Mouse (Mus musculus): ENCODE results near the gene Sgsm1. TPM values are rescaled to one million over a fixed set of nuclear protein-coding genes. Genes with fewer than 3 reads are reported as not detected.

The Sgsm1 gene
- polyA plus RNA-seq, 1 experiment from 2014 or later = 21.1 TPM

- peaks cover 16% of the 10 kb centered on the region for H3K4me1 ChIP-seq (replicated peaks)
- no peaks in the 10 kb centered on the region for H3K36me3 ChIP-seq
- no peaks in the 10 kb centered on the region for H3K27me3 ChIP-seq
- peak within 1 kb of the TSS; percentile 45 for H3K9ac ChIP-seq
- peak within 1 kb of the TSS; percentile 63 for H3K4me3 ChIP-seq
- no peaks in the 10 kb centered on the region for H3K9me3 ChIP-seq
- ATAC-seq (ENCODE audit: low FRiP score, low read depth) = peak; percentile 65
- H3K4me2 ChIP-seq = peak within 1 kb of the TSS; percentile 87
- WGBS = 10% methylated on average over 43 of the region's 62 CpGs
- H3K27ac ChIP-seq (replicated peaks) = 0 out of 2 replicates have a peak within 1 kb of the TSS, but pooled peaks have one; percentile 21
Measured at GRCm38 (mm10) chr5:113221147-113221865, 89.3 kb downstream of the Sgsm1 start, which contains the start of gene 2900026A02Rik. Gene 2900026A02Rik (minus strand): TSS chr5:113221236.

GRCm38 (mm10) chr5:113220383-113221146 is 90.0 kb downstream of the Sgsm1 start:
- H3K4me1 ChIP-seq (replicated peaks) = peaks cover 8% of the 10 kb centered on the region
- peak; percentile 53; the same call in 1 of the 2 replicates for ATAC-seq (ENCODE audit: low FRiP score, low read depth)
- H3K4me3 ChIP-seq = peak overlapping the region; percentile 63
- H3K36me3 ChIP-seq = no peaks in the 10 kb centered on the region
- no peaks in the 10 kb centered on the region for H3K9me3 ChIP-seq
- 0 out of 2 replicates have a peak overlapping the region, but pooled peaks have one; percentile 21 for H3K27ac ChIP-seq (replicated peaks)
- peak overlapping the region; percentile 45 for H3K9ac ChIP-seq
- WGBS = 2% methylated on average over 63 of the region's 64 CpGs
- peak overlapping the region; percentile 87 for H3K4me2 ChIP-seq
- H3K27me3 ChIP-seq = no peaks in the 10 kb centered on the region

GRCm38 (mm10) chr5:113219876-113220275 is 90.7 kb downstream of the Sgsm1 start:
- H3K4me3 ChIP-seq = no peak overlapping the region
- H3K4me1 ChIP-seq (replicated peaks) = peaks cover 7% of the 10 kb centered on the region
- no peak for ATAC-seq (ENCODE audit: low FRiP score, low read depth)
- H3K27ac ChIP-seq (replicated peaks) = no peak overlapping the region
- no peak overlapping the region for H3K9ac ChIP-seq
- peak overlapping the region; percentile 87 for H3K4me2 ChIP-seq
- no peaks in the 10 kb centered on the region for H3K36me3 ChIP-seq
- no peaks in the 10 kb centered on the region for H3K27me3 ChIP-seq
- H3K9me3 ChIP-seq = no peaks in the 10 kb centered on the region
- WGBS = 50% methylated on average over 7 of the region's 7 CpGs

- Histone ChIP-seq H3K4me1 (replicated peaks) (peaks cover 7% of the 10 kb centered on the region), H3K9me3 (no peaks in the 10 kb centered on the region), H3K9ac (no peak overlapping the region), H3K4me3 (no peak overlapping the region), H3K27me3 (no peaks in the 10 kb centered on the region), H3K27ac (replicated peaks) (no peak overlapping the region), H3K36me3 (no peaks in the 10 kb centered on the region), H3K4me2 (no peak overlapping the region)
- ATAC-seq (ENCODE audit: low FRiP score, low read depth) = no peak
- 81% methylated on average over 6 of the region's 6 CpGs for WGBS
Measured at GRCm38 (mm10) chr5:113219450-113219849, 91.1 kb downstream of the Sgsm1 start.

DNA sequence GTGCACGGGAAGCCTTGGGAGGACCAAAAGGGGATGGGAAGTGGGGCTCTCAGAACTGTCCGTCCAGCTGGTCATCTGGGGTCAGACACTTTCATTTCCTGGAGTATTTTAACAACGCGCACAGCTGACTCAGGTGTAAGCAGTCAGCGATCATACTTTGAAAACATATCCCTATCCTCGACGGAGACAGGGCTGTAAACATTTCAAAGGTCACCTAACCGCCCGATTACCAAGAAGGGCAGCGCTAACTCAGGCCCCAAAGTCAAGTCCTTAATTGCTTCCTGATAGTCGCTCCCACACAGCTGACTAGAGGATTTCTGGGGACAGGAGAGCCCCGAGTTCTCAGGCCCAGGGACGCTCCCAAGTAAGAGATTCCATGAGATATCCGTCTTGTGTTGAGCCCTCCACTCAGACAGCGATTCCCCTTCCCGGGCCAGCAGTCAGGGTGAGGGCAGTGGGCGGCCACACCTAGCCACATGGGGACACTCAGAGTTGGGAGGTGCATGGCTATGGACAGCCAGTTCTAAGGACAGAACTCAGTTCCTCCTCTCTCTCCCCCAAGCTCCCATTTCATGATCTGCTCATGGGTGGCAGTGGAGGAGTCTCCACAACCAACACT is 91.9 kb downstream of the Sgsm1 start:
- Histone ChIP-seq H3K9ac (no peak overlapping the region), H3K36me3 (no peaks in the 10 kb centered on the region), H3K27ac (replicated peaks) (no peak overlapping the region), H3K4me3 (no peak overlapping the region), H3K4me1 (replicated peaks) (peaks cover 7% of the 10 kb centered on the region), H3K4me2 (no peak overlapping the region), H3K9me3 (no peaks in the 10 kb centered on the region), H3K27me3 (no peaks in the 10 kb centered on the region)
- ATAC-seq (ENCODE audit: low FRiP score, low read depth) = no peak
- WGBS = 89% methylated on average over 17 of the region's 17 CpGs

DNA sequence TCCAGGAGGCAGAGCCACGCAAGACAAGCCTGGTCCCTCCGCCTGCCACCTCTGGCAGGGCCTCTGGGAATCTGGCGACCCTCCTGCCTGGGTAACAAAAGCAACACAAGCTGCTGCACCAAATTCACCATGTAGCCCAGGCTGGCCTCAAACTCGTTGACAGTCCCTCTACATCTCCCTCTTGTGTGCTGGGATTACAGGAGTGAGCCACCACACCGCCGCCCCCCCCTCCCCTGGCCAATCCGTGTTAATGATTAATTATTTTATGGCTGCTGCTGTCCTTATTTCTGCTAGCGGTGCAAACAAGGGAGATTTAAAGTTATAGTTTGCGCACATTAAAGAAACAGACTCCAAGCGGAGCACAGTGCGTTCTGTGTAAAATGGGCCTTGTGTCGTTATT is 93.5 kb downstream of the Sgsm1 start:
- Histone ChIP-seq H3K27me3 (no peaks in the 10 kb centered on the region), H3K4me2 (no peak overlapping the region), H3K4me1 (replicated peaks) (peaks cover 7% of the 10 kb centered on the region), H3K9ac (no peak overlapping the region), H3K9me3 (no peaks in the 10 kb centered on the region), H3K4me3 (no peak overlapping the region), H3K27ac (replicated peaks) (no peak overlapping the region), H3K36me3 (no peaks in the 10 kb centered on the region)
- WGBS = 65% methylated on average over 12 of the region's 12 CpGs
- no peak for ATAC-seq (ENCODE audit: low FRiP score, low read depth)

DNA sequence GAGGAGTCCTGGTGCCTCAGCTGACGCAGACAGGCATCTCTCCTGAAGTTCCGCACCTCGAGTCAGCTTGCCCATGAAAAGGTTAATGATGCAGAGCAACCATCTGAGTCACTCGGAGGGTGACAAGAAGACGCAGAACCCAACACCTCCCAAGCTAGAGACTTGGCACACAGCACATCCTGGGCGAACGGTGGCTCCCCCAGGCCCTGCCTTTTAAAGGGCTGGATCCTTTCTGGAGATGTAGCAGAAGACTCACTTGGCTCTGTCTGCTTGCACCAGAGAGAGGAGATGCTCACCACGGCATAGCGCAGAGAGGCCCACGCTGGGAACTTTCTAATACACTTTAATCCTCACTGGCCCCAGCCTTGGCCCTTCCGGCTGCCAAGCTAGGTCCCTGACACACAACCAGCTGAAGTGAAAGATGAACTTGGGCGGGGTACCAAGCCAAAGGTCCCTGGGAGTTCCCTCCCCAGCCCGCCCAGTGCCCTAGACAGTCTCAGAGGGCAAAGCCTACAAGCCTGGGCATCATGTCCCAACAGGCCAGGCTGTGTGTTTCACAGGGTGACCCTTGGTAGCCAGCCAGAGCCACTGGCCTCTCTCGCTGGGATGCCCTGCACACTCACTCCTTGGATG is 94.1 kb downstream of the Sgsm1 start:
- Histone ChIP-seq H3K9me3 (no peaks in the 10 kb centered on the region), H3K4me1 (replicated peaks) (peaks cover 7% of the 10 kb centered on the region), H3K4me2 (no peak overlapping the region), H3K36me3 (no peaks in the 10 kb centered on the region), H3K9ac (no peak overlapping the region), H3K4me3 (no peak overlapping the region), H3K27me3 (no peaks in the 10 kb centered on the region), H3K27ac (replicated peaks) (no peak overlapping the region)
- 72% methylated on average over 14 of the region's 14 CpGs for WGBS
- ATAC-seq (ENCODE audit: low FRiP score, low read depth) = no peak

GRCm38 (mm10) chr5:113215610-113216011 is 95.0 kb downstream of the Sgsm1 start:
- Histone ChIP-seq H3K9me3 (no peaks in the 10 kb centered on the region), H3K27ac (replicated peaks) (no peak overlapping the region), H3K4me3 (no peak overlapping the region), H3K36me3 (no peaks in the 10 kb centered on the region), H3K4me1 (replicated peaks) (peaks cover 5% of the 10 kb centered on the region), H3K9ac (no peak overlapping the region), H3K4me2 (no peak overlapping the region), H3K27me3 (no peaks in the 10 kb centered on the region)
- WGBS = 89% methylated on average over 9 of the region's 9 CpGs
- no peak for ATAC-seq (ENCODE audit: low FRiP score, low read depth)

DNA sequence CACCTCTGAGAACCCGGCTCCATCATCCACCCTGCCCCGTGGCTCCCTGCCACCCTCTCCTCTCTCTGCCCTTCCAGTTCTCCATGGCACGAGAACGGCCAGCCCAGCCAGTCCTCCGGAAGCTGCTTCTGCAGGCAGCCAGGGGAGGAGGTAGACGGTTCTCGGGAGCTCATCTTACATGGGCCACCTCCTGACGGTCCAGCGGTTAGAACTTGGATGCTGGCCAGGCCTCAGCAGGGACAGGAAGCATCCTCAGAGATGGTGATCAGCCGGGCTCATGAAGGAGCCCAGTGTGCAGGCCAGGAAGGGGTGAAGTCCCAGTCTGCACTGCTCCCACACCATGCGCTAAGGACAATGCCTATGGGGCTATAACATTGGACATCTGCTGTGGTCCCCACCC is 96.1 kb downstream of the Sgsm1 start:
- Histone ChIP-seq H3K4me3 (no peak overlapping the region), H3K27ac (replicated peaks) (no peak overlapping the region), H3K27me3 (no peaks in the 10 kb centered on the region), H3K4me2 (no peak overlapping the region), H3K36me3 (no peaks in the 10 kb centered on the region), H3K9me3 (no peaks in the 10 kb centered on the region), H3K4me1 (replicated peaks) (peaks cover 5% of the 10 kb centered on the region), H3K9ac (no peak overlapping the region)
- WGBS = 68% methylated on average over 11 of the region's 11 CpGs
- ATAC-seq (ENCODE audit: low FRiP score, low read depth) = no peak

DNA sequence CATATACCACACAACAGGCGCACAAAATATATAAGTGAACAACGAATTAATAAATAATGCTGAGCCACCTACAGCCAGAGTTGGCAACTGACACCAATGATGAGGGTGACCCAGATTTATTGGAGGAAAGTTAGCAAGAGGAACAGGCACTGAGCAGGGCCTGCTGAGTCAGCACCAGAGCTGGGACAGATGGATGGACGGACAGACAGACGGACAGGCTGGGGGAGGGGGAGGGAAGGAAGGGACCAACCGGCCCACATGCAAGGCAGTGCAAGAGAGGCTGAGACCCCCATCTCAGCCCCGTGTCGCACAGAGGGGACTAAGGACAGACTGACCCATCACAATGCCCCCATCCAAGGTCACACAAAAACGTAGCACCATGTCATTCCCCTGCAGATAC is 96.5 kb downstream of the Sgsm1 start:
- Histone ChIP-seq H3K36me3 (no peaks in the 10 kb centered on the region), H3K27me3 (no peaks in the 10 kb centered on the region), H3K4me1 (replicated peaks) (peaks cover 9% of the 10 kb centered on the region), H3K27ac (replicated peaks) (no peak overlapping the region), H3K4me2 (no peak overlapping the region), H3K4me3 (no peak overlapping the region), H3K9ac (no peak overlapping the region), H3K9me3 (no peaks in the 10 kb centered on the region)
- 91% methylated on average over 7 of the region's 8 CpGs for WGBS
- no peak for ATAC-seq (ENCODE audit: low FRiP score, low read depth)

- H3K9me3 ChIP-seq = no peaks in the 10 kb centered on the region
- WGBS = 76% methylated on average over 10 of the region's 10 CpGs
- no peak overlapping the region for H3K4me2 ChIP-seq
- ATAC-seq (ENCODE audit: low FRiP score, low read depth) = no peak
- H3K4me1 ChIP-seq (replicated peaks) = peaks cover 20% of the 10 kb centered on the region
- H3K9ac ChIP-seq = no peak overlapping the region
- H3K4me3 ChIP-seq = no peak overlapping the region
- no peaks in the 10 kb centered on the region for H3K27me3 ChIP-seq
- no peaks in the 10 kb centered on the region for H3K36me3 ChIP-seq
- no peak overlapping the region for H3K27ac ChIP-seq (replicated peaks)
Measured at GRCm38 (mm10) chr5:113212156-113212835, 98.3 kb downstream of the Sgsm1 start.

Measured in hindbrain, embryonic 15.5 days (tissue).